Mouse (Mus musculus) midbrain, postnatal 0 days (tissue): ENCODE measurements around the gene Kcnk7. TPM values are rescaled to one million over a fixed set of nuclear protein-coding genes. Genes with fewer than 3 reads are reported as not detected.

Experiments used
- ATAC-seq: fragments of 200-750 bp; cut with Nextera tagmentation; 2 replicates; pipeline ENCODE4 v1.8.0; 2017; ENCODE audit warnings: moderate number of reproducible peaks, mild to moderate bottlenecking, moderate TSS enrichment, moderate library complexity; ENCODE audit not compliant: low FRiP score
- DNase-seq: peaks from one replicate; pipeline ENCODE4 v3.0.0-alpha.2; 2015; ENCODE audit warnings: low spot score
- H3K27ac ChIP-seq: fragments of 300-500 bp; sonication (generic); 2 replicates; pipeline ENCODE4 v1.5.1; 2014; ENCODE audit warnings: low read depth, mild to moderate bottlenecking, low read length, mixed read lengths
- H3K27me3 ChIP-seq: fragments of 300-500 bp; sonication (generic); 2 replicates; pipeline ENCODE4 v1.6.1; 2014; ENCODE audit warnings: low read length, control low read depth, mixed read lengths; ENCODE audit not compliant: insufficient read depth
- H3K36me3 ChIP-seq: fragments of 300-500 bp; sonication (generic); 2 replicates; pipeline ENCODE4 v1.6.1; 2014; ENCODE audit warnings: low read length, control low read depth, mixed read lengths; ENCODE audit not compliant: insufficient read depth
- H3K4me1 ChIP-seq: fragments of 300-500 bp; sonication (generic); 2 replicates; pipeline ENCODE4 v1.6.1; 2014; ENCODE audit warnings: mild to moderate bottlenecking, control low read depth, antibody characterized with exemption, low read length, mixed read lengths; ENCODE audit not compliant: insufficient read depth
- H3K4me2 ChIP-seq: fragments of 300-500 bp; sonication (generic); 2 replicates; pipeline ENCODE4 v1.6.1; 2014; ENCODE audit warnings: low read depth, mild to moderate bottlenecking, low read length, mixed read lengths; ENCODE audit not compliant: poor library complexity, severe bottlenecking
- H3K4me3 ChIP-seq: fragments of 300-500 bp; sonication (generic); 2 replicates; pipeline ENCODE4 v1.5.1; 2014; ENCODE audit warnings: low read depth, mild to moderate bottlenecking, low read length, moderate library complexity
- H3K9ac ChIP-seq: fragments of 300-500 bp; sonication (generic); replicated peaks from 2 replicates; pipeline ENCODE4 v1.6.1; 2014; ENCODE audit warnings: mild to moderate bottlenecking, low read length, moderate library complexity, mixed read lengths; ENCODE audit not compliant: poor library complexity, severe bottlenecking
- H3K9me3 ChIP-seq: fragments of 300-500 bp; sonication (generic); 2 replicates; pipeline ENCODE4 v1.6.1; 2016; ENCODE audit warnings: low read length, control low read depth
- CTCF ChIP-seq: IDR thresholded peaks from 2 replicates; pipeline ENCODE4 v1.5.1; 2016; ENCODE audit warnings: antibody characterized with exemption, mild to moderate bottlenecking
- WGBS: fragments of 180-500 bp; shearing (Covaris S2); extraction: QIAGEN DNeasy Blood & Tissue Kit; methylation state at CpG from one replicate; pipeline ENCODE4 v1.1.7; 2014; 5-methylcytosine and 5-hydroxymethylcytosine counted together
- polyA plus RNA-seq: library from polyadenylated mRNA; unstranded; fragments of >200 nt; fragmentation: Nextera tagmentation; extraction: Ambion mirVana; gene quantifications from 2 replicates; pipeline ENCODE4 v1.2.1, GENCODE M21; 2015
- total RNA-seq: library from RNA; depleted of rRNA; stranded (reverse); fragments of >200 nt; gene quantifications from 2 replicates; pipeline ENCODE4 v1.2.3, GENCODE M21; 2014; rRNA removed

The Kcnk7 gene
- total RNA-seq (not detected in 2 replicates), polyA plus RNA-seq (0.47 and 0.49 TPM in 2 replicates)

DNA sequence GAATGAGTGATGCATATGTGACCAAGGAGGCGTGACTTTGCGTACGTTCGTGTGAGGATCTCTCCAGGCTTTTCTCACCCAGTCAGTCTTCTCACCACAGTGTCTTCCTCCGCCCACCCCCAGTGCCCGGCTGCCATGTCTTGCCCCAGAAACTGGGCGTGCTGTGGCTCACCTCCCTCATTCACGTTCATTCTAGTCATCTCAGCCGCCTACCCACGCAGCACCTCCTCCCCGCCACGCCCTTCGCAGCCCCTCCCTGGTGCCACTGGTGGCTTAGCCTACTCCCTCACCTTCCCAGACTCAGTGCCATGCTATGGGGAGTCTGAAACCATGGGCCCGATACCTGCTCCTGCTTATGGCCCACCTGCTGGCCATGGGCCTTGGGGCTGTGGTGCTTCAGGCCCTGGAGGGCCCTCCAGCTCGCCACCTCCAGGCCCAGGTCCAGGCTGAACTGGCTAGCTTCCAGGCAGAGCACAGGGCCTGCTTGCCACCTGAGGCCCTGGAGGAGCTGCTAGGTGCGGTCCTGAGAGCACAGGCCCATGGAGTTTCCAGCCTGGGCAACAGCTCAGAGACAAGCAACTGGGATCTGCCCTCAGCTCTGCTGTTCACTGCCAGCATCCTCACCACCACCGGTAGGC, at the start of gene Kcnk7:
Gene Kcnk7 (plus strand): TSS at position 205 of the 638 bp plus-strand sequence.
- Histone ChIP-seq H3K4me2 (no peak within 1 kb of the TSS), H3K36me3 (peaks cover 55% of the 10 kb centered on the region), H3K27ac (no peak within 1 kb of the TSS), H3K9ac (no peak within 1 kb of the TSS), H3K4me1 (no peaks in the 10 kb centered on the region), H3K27me3 (no peaks in the 10 kb centered on the region), H3K4me3 (no peak within 1 kb of the TSS), H3K9me3 (no peaks in the 10 kb centered on the region)
- ATAC-seq (no peak), DNase-seq (no peak)
- 77% methylated on average over 17 of the region's 17 CpGs for WGBS
- TF ChIP-seq CTCF: no peak

- peaks cover 5% of the 10 kb centered on the region; the same call in 1 of the 2 replicates for H3K4me1 ChIP-seq
- no peaks in the 10 kb centered on the region for H3K9me3 ChIP-seq
- H3K9ac ChIP-seq: peak overlapping the region; percentile 47
- peaks cover 13% of the 10 kb centered on the region; the same call in 1 of the 2 replicates for H3K27me3 ChIP-seq
- peak overlapping the region; percentile 43 for H3K4me3 ChIP-seq
- WGBS: 15% methylated on average over 41 of the region's 43 CpGs
- TF ChIP-seq CTCF: no peak
- ATAC-seq (no peak; the same call in 1 of the 2 replicates), DNase-seq (no peak)
- no peak overlapping the region for H3K27ac ChIP-seq
- H3K36me3 ChIP-seq: peaks cover 7% of the 10 kb centered on the region
- H3K4me2 ChIP-seq: peak overlapping the region; percentile 61
Observed at GRCm38 (mm10) chr19:5654720-5655298, 49.4 kb upstream of the Kcnk7 start.

GRCm38 (mm10) chr19:5660942-5661751, 43.0 kb upstream of the Kcnk7 start:
- Histone ChIP-seq H3K4me1 (no peaks in the 10 kb centered on the region), H3K36me3 (peaks cover 16% of the 10 kb centered on the region), H3K27ac (no peak overlapping the region), H3K4me2 (no peak overlapping the region), H3K9ac (no peak overlapping the region), H3K27me3 (no peaks in the 10 kb centered on the region), H3K9me3 (no peaks in the 10 kb centered on the region), H3K4me3 (no peak overlapping the region)
- DNase-seq (no peak), ATAC-seq (no peak)
- WGBS: 92% methylated on average over 16 of the region's 16 CpGs
- TF ChIP-seq CTCF: no peak

DNA sequence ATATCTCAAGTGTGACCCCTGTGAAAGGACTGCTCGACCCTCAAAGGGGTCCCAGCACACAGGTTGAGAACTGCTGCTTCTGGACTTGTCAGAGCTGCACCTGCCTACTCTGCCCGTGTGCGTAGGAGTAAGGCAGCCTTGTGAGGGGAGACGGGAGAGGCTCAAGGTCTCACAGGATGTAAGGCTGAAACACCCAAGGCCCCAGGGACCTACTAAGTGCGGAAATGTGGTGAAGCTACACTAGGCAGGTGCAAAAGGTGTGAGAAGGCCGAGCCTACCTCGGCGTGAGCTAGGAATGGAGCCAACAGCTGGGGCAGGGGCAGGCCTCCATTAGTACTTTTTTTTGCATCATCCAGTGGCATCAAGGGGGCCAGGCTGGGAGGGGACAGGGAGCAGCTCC, 41.9 kb upstream of the Kcnk7 start:
- Histone ChIP-seq H3K4me2 (peak overlapping the region; percentile 52), H3K36me3 (peaks cover 28% of the 10 kb centered on the region), H3K9me3 (no peaks in the 10 kb centered on the region), H3K4me1 (no peaks in the 10 kb centered on the region), H3K27ac (no peak overlapping the region), H3K27me3 (no peaks in the 10 kb centered on the region), H3K4me3 (no peak overlapping the region), H3K9ac (no peak overlapping the region)
- no peak for ATAC-seq
- 70% methylated on average over 8 of the region's 8 CpGs for WGBS
- no peak for TF ChIP-seq CTCF
- DNase-seq: no peak

GRCm38 (mm10) chr19:5662981-5663913, 40.9 kb upstream of the Kcnk7 start, which contains the start of gene Sipa1:
Sipa1 (minus strand) TSS chr19:5663707.
- peak; percentile 45 for ATAC-seq
- H3K4me1 ChIP-seq: no peaks in the 10 kb centered on the region

More at GRCm38 (mm10) chr19:5662981-5663913, 40.9 kb upstream of the Kcnk7 start, which contains the start of gene Sipa1:
- Histone ChIP-seq H3K4me2 (peak within 1 kb of the TSS; percentile 52), H3K36me3 (peaks cover 33% of the 10 kb centered on the region), H3K27ac (0 out of 2 replicates have a peak within 1 kb of the TSS, but pooled peaks have one; percentile 26), H3K9me3 (no peaks in the 10 kb centered on the region), H3K27me3 (no peaks in the 10 kb centered on the region), H3K4me3 (peak within 1 kb of the TSS; percentile 31), H3K9ac (peak within 1 kb of the TSS; percentile 36)
- no peak for TF ChIP-seq CTCF
- WGBS: 5% methylated on average over 32 of the region's 32 CpGs
- peak; percentile 67 for DNase-seq
